Mouse (Mus musculus) embryonic facial prominence, embryonic 14.5 days (tissue): Measurements from ENCODE around the gene Utp20. TPM values are rescaled to one million over a fixed set of nuclear protein-coding genes. Genes with fewer than 3 reads are reported as not detected.

ENCODE experiments used
- ATAC-seq: fragments of 200-750 bp; cut with Nextera tagmentation; 2 replicates; pipeline ENCODE4 v1.8.0; 2017; ENCODE audit warnings: low read depth, moderate number of reproducible peaks, moderate TSS enrichment
- DNase-seq: peaks from one replicate; pipeline ENCODE4 v3.0.0-alpha.2; 2015; ENCODE audit warnings: low spot score
- H3K27ac ChIP-seq: fragments of 300-500 bp; sonication (generic); replicated peaks from 2 replicates; pipeline ENCODE4 v1.5.1; 2014; ENCODE audit warnings: low read depth, mild to moderate bottlenecking, low read length, moderate library complexity
- H3K27me3 ChIP-seq: fragments of 300-500 bp; sonication (generic); replicated peaks from 2 replicates; pipeline ENCODE4 v1.6.1; 2014; ENCODE audit warnings: low read length; ENCODE audit not compliant: control insufficient read depth, insufficient read depth
- H3K36me3 ChIP-seq: fragments of 300-500 bp; sonication (generic); 2 replicates; pipeline ENCODE4 v1.6.1; 2014; ENCODE audit warnings: low read length, mixed read lengths; ENCODE audit not compliant: control insufficient read depth, insufficient read depth
- H3K4me1 ChIP-seq: fragments of 300-500 bp; sonication (generic); 2 replicates; pipeline ENCODE4 v1.6.1; 2014; ENCODE audit warnings: antibody characterized with exemption, low read length; ENCODE audit not compliant: control insufficient read depth, insufficient read depth
- H3K4me2 ChIP-seq: fragments of 300-500 bp; sonication (generic); 2 replicates; pipeline ENCODE4 v1.6.1; 2014; ENCODE audit warnings: low read depth, mild to moderate bottlenecking, low read length, moderate library complexity, mixed read lengths
- H3K4me3 ChIP-seq: fragments of 300-500 bp; sonication (generic); 2 replicates; pipeline ENCODE4 v1.5.1; 2014; ENCODE audit warnings: low read depth, mild to moderate bottlenecking, low read length
- H3K9ac ChIP-seq: fragments of 300-500 bp; sonication (generic); 2 replicates; pipeline ENCODE4 v1.6.1; 2014; ENCODE audit warnings: low read depth, mild to moderate bottlenecking, low read length, moderate library complexity, mixed read lengths
- H3K9me3 ChIP-seq: fragments of 300-500 bp; sonication (generic); 2 replicates; pipeline ENCODE4 v1.6.1; 2016; ENCODE audit warnings: low read length; ENCODE audit not compliant: control insufficient read depth
- WGBS: fragments of 180-500 bp; shearing (Covaris S2); extraction: QIAGEN DNeasy Blood & Tissue Kit; methylation state at CpG from one replicate; pipeline ENCODE4 v1.1.7; 2014; 5-methylcytosine and 5-hydroxymethylcytosine counted together
- polyA plus RNA-seq: library from polyadenylated mRNA; unstranded; fragments of >200 nt; fragmentation: Nextera tagmentation; extraction: Ambion mirVana; gene quantifications from 2 replicates; pipeline ENCODE4 v1.2.1, GENCODE M21; 2014

The Utp20 gene
- polyA plus RNA-seq, 1 experiment from 2014 or later: 17.5 TPM

DNA sequence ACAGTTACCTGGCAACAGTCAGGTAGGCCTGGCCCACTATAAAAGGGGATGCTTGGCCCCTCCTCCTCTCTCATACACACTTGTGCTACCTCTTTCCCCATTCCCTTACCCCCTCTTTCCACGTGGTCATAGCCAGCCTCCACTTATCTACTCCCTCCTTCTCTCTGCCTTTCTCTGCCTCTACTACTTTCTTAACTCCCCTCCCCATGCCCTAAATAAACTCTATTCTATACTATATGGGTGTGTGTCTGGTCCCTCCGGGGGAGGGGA lies 108.9 kb downstream of the Utp20 start:
- no peak for DNase-seq
- H3K4me3 ChIP-seq: no peak overlapping the region
- H3K27ac ChIP-seq: no peak overlapping the region
- peak; percentile 18; the same call in 1 of the 2 replicates for ATAC-seq
- H3K9me3 ChIP-seq: no peaks in the 10 kb centered on the region
- H3K4me1 ChIP-seq: no peaks in the 10 kb centered on the region
- H3K36me3 ChIP-seq: no peaks in the 10 kb centered on the region
- H3K27me3 ChIP-seq: no peaks in the 10 kb centered on the region
- WGBS: 38% methylated on average over 2 of the region's 2 CpGs
- H3K9ac ChIP-seq: no peak overlapping the region
- H3K4me2 ChIP-seq: no peak overlapping the region

DNA sequence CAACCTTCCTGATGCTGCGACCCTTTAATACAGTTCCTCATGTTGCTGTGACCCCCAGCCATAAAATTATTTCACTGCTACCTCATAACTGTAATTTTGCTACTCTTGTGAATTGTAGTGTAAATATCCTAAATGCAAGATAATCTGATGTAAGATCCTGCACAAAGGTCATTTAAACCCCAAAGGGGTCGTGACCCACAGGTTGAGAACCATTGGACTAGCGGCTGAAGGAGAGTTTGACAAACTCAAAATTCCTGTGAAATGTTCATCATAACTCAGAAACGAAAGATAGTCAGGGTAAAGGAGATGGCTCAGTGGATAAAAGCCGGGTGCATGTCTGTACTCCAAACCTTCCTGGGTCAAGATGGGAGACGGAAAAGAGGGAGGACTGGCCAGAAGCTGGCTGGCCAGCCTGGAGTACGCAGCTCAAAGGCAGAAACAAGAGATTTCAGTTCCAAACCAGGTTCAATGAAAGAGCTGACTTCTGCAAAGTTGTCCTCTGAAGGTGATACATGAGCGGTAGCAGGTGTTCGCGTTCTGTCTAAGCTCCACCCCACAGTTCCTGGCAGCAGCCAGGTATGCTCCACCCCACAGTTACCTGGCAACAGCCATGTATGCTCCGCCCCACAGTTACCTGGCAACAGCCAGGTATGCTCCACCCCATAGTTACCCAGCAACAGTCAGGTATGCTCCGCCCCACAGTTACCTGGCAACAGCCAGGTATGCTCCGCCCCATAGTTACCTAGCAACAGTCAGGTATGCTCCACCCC lies 109.4 kb downstream of the Utp20 start:
- ATAC-seq (peak; percentile 41; the same call in 1 of the 2 replicates), DNase-seq (peak; percentile 31)
- Histone ChIP-seq H3K27me3 (no peaks in the 10 kb centered on the region), H3K4me3 (no peak overlapping the region), H3K9ac (no peak overlapping the region), H3K36me3 (no peaks in the 10 kb centered on the region), H3K4me2 (no peak overlapping the region), H3K27ac (no peak overlapping the region), H3K9me3 (no peaks in the 10 kb centered on the region), H3K4me1 (no peaks in the 10 kb centered on the region)
- WGBS: 52% methylated on average over 13 of the region's 13 CpGs

DNA sequence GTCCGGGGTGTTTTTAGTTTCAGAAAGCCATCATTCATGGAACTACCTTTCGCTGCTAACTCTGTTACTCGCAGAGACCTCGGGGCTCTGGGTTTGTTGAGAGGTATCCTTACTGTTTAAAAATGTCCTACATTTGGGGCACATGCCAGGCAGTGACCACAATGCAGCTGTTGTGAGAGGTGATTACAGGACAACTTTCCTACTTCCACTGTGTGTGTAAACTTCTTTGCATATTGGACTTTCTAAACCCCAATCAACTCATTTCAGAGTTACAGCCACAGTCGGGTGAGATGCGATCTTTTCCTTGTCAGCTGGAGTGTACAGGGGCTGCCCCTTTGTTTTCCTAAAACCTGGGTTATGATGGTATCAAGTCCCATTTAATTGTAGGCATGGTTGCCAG lies 111.0 kb downstream of the Utp20 start:
- WGBS: 66% methylated on average over 6 of the region's 6 CpGs

DNA sequence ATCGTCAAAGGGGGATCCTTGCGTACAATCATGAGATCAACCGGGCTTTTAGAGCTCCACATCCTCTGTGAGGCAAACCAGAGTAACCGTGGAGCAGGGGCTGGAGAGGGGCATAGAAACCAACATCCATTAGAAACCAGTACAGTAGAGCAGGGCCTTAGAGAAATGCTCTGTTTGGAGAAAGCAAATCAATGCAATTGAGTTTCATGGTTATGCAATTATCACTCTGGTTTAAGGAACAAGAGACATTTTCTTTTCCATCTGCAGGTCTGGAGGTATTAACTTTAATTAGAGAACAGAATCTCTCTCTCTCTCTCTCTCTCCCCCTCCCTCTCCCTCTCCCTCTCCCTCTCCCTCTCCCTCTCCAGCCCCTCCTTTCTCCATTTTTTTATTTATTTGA lies 111.9 kb downstream of the Utp20 start:
- Histone ChIP-seq H3K4me1 (no peaks in the 10 kb centered on the region), H3K9ac (no peak overlapping the region), H3K4me3 (no peak overlapping the region), H3K27ac (no peak overlapping the region), H3K36me3 (no peaks in the 10 kb centered on the region), H3K4me2 (no peak overlapping the region), H3K9me3 (no peaks in the 10 kb centered on the region), H3K27me3 (no peaks in the 10 kb centered on the region)
- WGBS: 83% methylated on average over 4 of the region's 4 CpGs
- DNase-seq: no peak
- no peak for ATAC-seq

More for the DNA sequence above, 111.0 kb downstream of the Utp20 start:
- Histone ChIP-seq H3K4me1 (no peaks in the 10 kb centered on the region), H3K4me3 (no peak overlapping the region), H3K36me3 (no peaks in the 10 kb centered on the region), H3K27ac (no peak overlapping the region), H3K4me2 (no peak overlapping the region), H3K9ac (no peak overlapping the region), H3K27me3 (no peaks in the 10 kb centered on the region), H3K9me3 (no peaks in the 10 kb centered on the region)
- DNase-seq: no peak
- no peak; the same call in 1 of the 2 replicates for ATAC-seq

DNA sequence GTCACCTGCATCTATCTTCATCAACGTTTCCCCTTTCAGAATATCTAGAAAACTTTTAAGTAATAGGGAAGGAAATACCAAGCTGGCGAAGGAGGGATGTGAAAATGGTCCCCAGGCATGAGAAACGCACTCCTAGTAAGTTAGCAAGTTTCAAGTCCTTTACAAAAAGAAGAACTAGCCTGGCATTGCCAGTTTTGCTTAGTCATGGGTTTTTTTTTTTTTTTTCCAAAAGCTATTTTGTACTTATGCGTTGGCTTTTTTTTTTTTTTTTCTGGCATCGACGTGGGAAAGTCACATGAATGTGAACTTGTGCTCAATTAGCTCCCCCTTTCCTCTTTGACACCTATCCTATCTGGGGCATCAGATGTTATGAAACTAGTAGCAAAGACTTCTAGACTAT lies 114.2 kb downstream of the Utp20 start:
- ATAC-seq: no peak
- 77% methylated on average over 6 of the region's 6 CpGs for WGBS
- H3K4me3 ChIP-seq: no peak overlapping the region

DNA sequence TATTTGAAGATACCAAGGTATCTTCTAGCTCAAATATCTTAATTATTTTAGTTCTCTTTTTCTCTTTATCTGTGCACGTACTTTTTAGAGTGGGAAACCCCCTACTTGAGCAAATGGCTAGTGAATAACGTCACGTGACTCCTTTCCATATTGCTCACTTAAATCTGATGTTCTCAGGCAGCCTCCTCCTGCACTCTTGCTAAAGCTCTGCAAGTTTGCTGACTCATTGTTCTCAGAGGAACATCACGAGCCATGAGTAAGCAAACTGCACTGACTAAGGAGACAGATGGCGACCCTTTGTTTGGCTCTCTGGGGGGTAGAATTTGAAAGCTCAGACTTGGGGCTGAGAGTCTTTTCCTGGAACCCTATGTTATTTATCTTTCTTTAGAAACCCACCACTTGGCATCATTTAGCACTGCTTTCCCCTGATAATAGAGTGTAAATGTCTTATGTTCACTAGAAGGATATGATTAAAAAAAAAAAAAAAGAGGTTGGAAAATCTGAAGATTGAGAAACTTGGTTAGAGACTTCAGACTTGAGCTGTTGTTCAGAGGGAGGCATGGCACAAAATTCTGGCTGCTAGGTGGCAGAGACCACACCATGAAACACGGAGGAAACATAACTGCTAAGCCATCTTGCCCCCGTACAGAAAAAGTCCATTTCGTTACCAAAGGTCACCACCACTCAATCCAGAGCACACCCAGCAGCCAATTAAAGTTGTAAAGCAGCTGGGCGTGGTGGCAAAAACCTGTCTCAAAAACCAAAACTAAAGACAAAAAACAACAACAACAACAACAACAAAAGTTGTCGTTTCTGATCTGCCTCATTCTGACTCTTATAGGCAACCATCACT lies 117.7 kb downstream of the Utp20 start:
- H3K36me3 ChIP-seq: no peaks in the 10 kb centered on the region
- H3K4me3 ChIP-seq: no peak overlapping the region
- no peaks in the 10 kb centered on the region for H3K9me3 ChIP-seq
- H3K4me1 ChIP-seq: no peaks in the 10 kb centered on the region
- DNase-seq: peak; percentile 32
- H3K4me2 ChIP-seq: no peak overlapping the region
- no peaks in the 10 kb centered on the region for H3K27me3 ChIP-seq
- H3K27ac ChIP-seq: no peak overlapping the region
- WGBS: 62% methylated on average over 10 of the region's 10 CpGs
- H3K9ac ChIP-seq: no peak overlapping the region
- no peak for ATAC-seq

More for the DNA sequence above, 114.2 kb downstream of the Utp20 start:
- no peak for DNase-seq
- H3K9me3 ChIP-seq: no peaks in the 10 kb centered on the region
- H3K4me1 ChIP-seq: no peaks in the 10 kb centered on the region
- H3K36me3 ChIP-seq: no peaks in the 10 kb centered on the region
- no peak overlapping the region for H3K27ac ChIP-seq
- H3K27me3 ChIP-seq: no peaks in the 10 kb centered on the region
- H3K9ac ChIP-seq: no peak overlapping the region
- no peak overlapping the region for H3K4me2 ChIP-seq

DNA sequence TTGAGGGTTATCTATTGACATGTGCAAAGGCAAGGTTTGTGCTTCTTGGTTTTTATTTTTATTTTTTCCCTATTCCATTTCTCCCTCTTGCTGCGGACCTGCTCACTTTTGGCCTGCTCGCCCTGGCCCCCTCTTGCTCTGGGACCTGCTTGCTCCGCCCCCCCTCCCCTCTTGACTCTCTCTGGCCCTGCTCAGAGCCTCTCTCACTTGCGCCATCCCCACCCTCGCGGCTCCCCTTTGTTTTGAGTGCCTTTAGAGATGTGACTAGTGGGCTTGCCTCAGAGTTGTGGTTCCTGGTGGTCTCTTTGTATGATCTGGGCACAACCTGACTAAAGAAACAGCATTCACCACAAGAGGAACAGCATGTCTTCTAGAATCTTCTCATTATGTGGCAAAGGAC lies 125.7 kb downstream of the Utp20 start:
- no peaks in the 10 kb centered on the region for H3K4me1 ChIP-seq
- H3K9me3 ChIP-seq: no peaks in the 10 kb centered on the region
- H3K4me2 ChIP-seq: no peak overlapping the region
- no peak for DNase-seq
- H3K27me3 ChIP-seq: no peaks in the 10 kb centered on the region
- no peaks in the 10 kb centered on the region for H3K36me3 ChIP-seq
- 71% methylated on average over 6 of the region's 6 CpGs for WGBS
- no peak for ATAC-seq
- no peak overlapping the region for H3K27ac ChIP-seq
- H3K9ac ChIP-seq: no peak overlapping the region
- H3K4me3 ChIP-seq: no peak overlapping the region
